Mouse (Mus musculus): ENCODE results near the gene Lce3f. TPM values are rescaled to one million over a fixed set of nuclear protein-coding genes. Genes with fewer than 3 reads are reported as not detected.
A peak's percentile ranks its signal among the peaks of the same experiment; 100 is the strongest.

The Lce3f gene
- polyA plus RNA-seq, 1 experiment from 2014 or later, result 0.46 TPM

DNA sequence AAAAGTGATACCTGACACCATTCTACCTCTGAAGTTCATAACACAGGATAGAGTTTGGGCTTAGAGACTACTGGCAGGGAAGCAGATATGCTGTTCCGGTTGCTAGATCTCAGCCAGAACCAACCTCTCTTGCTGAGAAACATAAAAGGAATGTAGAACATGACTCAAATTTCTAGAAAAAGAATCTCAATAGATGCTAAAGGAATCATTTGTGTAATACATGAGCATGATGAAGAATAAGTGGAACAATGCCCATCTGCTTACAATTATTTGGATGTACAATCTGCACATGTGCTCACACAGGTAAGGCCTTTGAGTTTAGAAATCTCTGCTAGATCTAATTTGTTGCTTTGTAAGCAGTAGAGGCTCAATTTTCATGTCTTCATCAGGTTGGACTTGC is 29.1 kb downstream of the Lce3f start:
- WGBS, result 91% methylated on average over 1 of the region's 1 CpGs
- Histone ChIP-seq H3K4me1 (replicated peaks) (no peaks in the 10 kb centered on the region), H3K27me3 (no peaks in the 10 kb centered on the region), H3K9ac (no peak overlapping the region), H3K36me3 (no peaks in the 10 kb centered on the region), H3K27ac (replicated peaks) (no peak overlapping the region), H3K4me2 (no peak overlapping the region), H3K4me3 (no peak overlapping the region), H3K9me3 (no peaks in the 10 kb centered on the region)
- ATAC-seq (ENCODE audit: low read depth), result no peak

DNA sequence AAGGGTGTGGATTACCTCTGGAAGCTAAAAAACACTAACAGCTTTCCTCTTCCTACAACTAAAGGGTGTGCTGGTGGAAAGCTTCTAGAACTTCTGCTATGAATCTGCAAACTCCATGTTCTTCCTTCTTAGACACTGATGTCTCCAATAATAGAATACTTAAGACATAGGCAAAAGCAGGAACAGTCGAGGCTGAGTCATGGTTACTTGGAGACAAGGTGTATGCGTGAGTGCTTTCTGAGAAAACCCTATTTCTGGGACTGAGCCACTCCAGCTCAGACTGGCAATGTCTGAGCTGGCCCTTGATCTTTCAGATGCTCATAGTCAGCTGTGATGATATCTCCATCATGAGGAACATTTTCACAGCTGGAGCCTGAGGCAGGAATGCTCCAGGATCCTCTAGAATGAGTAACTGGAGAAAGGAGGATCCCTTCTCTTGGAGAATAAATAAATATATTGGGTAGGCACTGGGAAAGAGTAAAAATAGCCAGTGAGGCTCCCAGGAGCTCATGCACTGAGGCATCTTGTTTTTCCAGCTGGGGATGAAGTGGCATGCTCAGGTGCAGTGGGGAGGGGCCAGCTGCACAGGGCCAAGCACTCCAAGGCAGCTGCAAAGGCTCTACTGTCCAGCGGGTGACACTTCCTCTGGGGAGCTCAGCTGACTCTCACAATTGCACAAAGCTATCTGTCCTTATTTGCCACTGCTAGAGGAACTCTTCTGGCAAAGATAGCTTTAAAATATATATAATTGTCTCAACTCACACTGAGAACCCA is 31.6 kb downstream of the Lce3f start:
- H3K27me3 ChIP-seq, result no peaks in the 10 kb centered on the region
- no peak for ATAC-seq (ENCODE audit: low read depth)
- H3K27ac ChIP-seq (replicated peaks), result no peak overlapping the region
- H3K36me3 ChIP-seq, result no peaks in the 10 kb centered on the region
- H3K4me3 ChIP-seq, result no peak overlapping the region
- WGBS, result 93% methylated on average over 3 of the region's 3 CpGs
- H3K4me2 ChIP-seq, result no peak overlapping the region
- H3K9me3 ChIP-seq, result no peaks in the 10 kb centered on the region
- H3K9ac ChIP-seq, result no peak overlapping the region
- H3K4me1 ChIP-seq (replicated peaks), result no peaks in the 10 kb centered on the region

GRCm38 (mm10) chr3:93025486-93025885 is 33.5 kb downstream of the Lce3f start:
- H3K9ac ChIP-seq, result no peak overlapping the region
- no peak overlapping the region for H3K27ac ChIP-seq (replicated peaks)
- no peaks in the 10 kb centered on the region for H3K4me1 ChIP-seq (replicated peaks)
- 78% methylated on average over 2 of the region's 2 CpGs for WGBS
- H3K4me2 ChIP-seq, result no peak overlapping the region
- H3K9me3 ChIP-seq, result no peaks in the 10 kb centered on the region
- no peak for ATAC-seq (ENCODE audit: low read depth)
- no peaks in the 10 kb centered on the region for H3K36me3 ChIP-seq
- no peak overlapping the region for H3K4me3 ChIP-seq
- H3K27me3 ChIP-seq, result no peaks in the 10 kb centered on the region

DNA sequence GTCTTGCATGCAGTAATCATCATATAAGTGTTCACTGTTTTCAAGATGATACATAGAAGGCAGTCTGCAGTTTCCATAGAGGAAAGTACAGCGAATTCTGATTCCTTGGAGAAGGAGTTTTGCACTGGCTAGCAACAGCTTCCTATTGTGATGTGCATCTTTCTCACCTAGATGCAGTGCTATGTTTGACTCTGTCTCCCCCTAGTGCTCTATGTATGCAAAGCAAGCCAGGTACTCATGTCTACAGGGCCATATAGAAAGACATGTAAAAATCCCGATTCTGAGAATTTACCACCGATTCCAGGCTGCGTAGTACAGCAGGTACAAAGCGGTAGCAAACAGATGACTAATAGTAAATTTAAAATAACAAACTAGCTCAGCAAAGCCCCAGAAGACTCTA is 39.4 kb downstream of the Lce3f start:
- no peak overlapping the region for H3K27ac ChIP-seq (replicated peaks)
- H3K36me3 ChIP-seq, result no peaks in the 10 kb centered on the region
- no peaks in the 10 kb centered on the region for H3K4me1 ChIP-seq (replicated peaks)
- H3K9me3 ChIP-seq, result no peaks in the 10 kb centered on the region
- 66% methylated on average over 5 of the region's 5 CpGs for WGBS
- H3K27me3 ChIP-seq, result no peaks in the 10 kb centered on the region
- no peak overlapping the region for H3K4me2 ChIP-seq
- H3K9ac ChIP-seq, result no peak overlapping the region
- H3K4me3 ChIP-seq, result no peak overlapping the region
- ATAC-seq (ENCODE audit: low read depth), result peak; percentile 93

Other genes with a start within 250 kb of the Lce3f start
- gene Lce1g, start 239.9 kb upstream of the Lce3f start, polyA plus RNA-seq (2015; fragmentation: Nextera tagmentation; extraction: Ambion mirVana), result not detected in 2 replicates
- gene Lce1h, start 227.2 kb upstream of the Lce3f start, polyA plus RNA-seq (2015; fragmentation: Nextera tagmentation; extraction: Ambion mirVana), result not detected in 2 replicates
- gene Lce1i, start 213.3 kb upstream of the Lce3f start, polyA plus RNA-seq (2015; fragmentation: Nextera tagmentation; extraction: Ambion mirVana), result not detected in 2 replicates
- not detected in 2 replicates for gene Lce1j, start 201.7 kb upstream of the Lce3f start, polyA plus RNA-seq (2015; fragmentation: Nextera tagmentation; extraction: Ambion mirVana)
- gene Lce1k, start 184.3 kb upstream of the Lce3f start, polyA plus RNA-seq (2015; fragmentation: Nextera tagmentation; extraction: Ambion mirVana), result not detected in 2 replicates
- gene Kprp, start 165.0 kb upstream of the Lce3f start, polyA plus RNA-seq (2015; fragmentation: Nextera tagmentation; extraction: Ambion mirVana), result not detected in 2 replicates
- not detected in 2 replicates for gene Lce1l, start 140.9 kb upstream of the Lce3f start, polyA plus RNA-seq (2015; fragmentation: Nextera tagmentation; extraction: Ambion mirVana)
- gene 2310050C09Rik, start 122.0 kb upstream of the Lce3f start, polyA plus RNA-seq (2015; fragmentation: Nextera tagmentation; extraction: Ambion mirVana), result not detected in 2 replicates
- not detected in 2 replicates for gene Lce3a, start 66.0 kb upstream of the Lce3f start, polyA plus RNA-seq (2015; fragmentation: Nextera tagmentation; extraction: Ambion mirVana)
- gene Lce3b, start 59.2 kb upstream of the Lce3f start, polyA plus RNA-seq (2015; fragmentation: Nextera tagmentation; extraction: Ambion mirVana), result not detected in 2 replicates
- not detected in 2 replicates for gene Lce3c, start 47.7 kb upstream of the Lce3f start, polyA plus RNA-seq (2015; fragmentation: Nextera tagmentation; extraction: Ambion mirVana)
- not detected in 2 replicates for gene Lce3d, start 34.8 kb upstream of the Lce3f start, polyA plus RNA-seq (2015; fragmentation: Nextera tagmentation; extraction: Ambion mirVana)
- not detected in 2 replicates for gene Lce3e, start 25.2 kb upstream of the Lce3f start, polyA plus RNA-seq (2015; fragmentation: Nextera tagmentation; extraction: Ambion mirVana)
- 0.59 TPM in 1 of 2 replicates, not detected in the other for gene Crct1, start 23.5 kb downstream of the Lce3f start, polyA plus RNA-seq (2015; fragmentation: Nextera tagmentation; extraction: Ambion mirVana)
- gene Lce1m, start 26.8 kb downstream of the Lce3f start, polyA plus RNA-seq (2015; fragmentation: Nextera tagmentation; extraction: Ambion mirVana), result not detected in 2 replicates
- not detected in 2 replicates for gene Gm4858, start 76.6 kb downstream of the Lce3f start, polyA plus RNA-seq (2015; fragmentation: Nextera tagmentation; extraction: Ambion mirVana)
- not detected in 2 replicates for gene Crnn, start 152.6 kb downstream of the Lce3f start, polyA plus RNA-seq (2015; fragmentation: Nextera tagmentation; extraction: Ambion mirVana)
- gene Flg2, start 205.1 kb downstream of the Lce3f start, polyA plus RNA-seq (2015; fragmentation: Nextera tagmentation; extraction: Ambion mirVana), result not detected in 2 replicates